Mouse (Mus musculus) embryonic fibroblast, embryonic 13.5 days (primary cell): ENCODE measurements around the gene Smyd2.

ENCODE experiments used
- CTCF ChIP-seq: IDR thresholded peaks from 2 replicates; pipeline ENCODE4 v1.5.1; 2011; ENCODE audit warnings: mild to moderate bottlenecking, control low read depth, low read length, moderate library complexity, borderline replicate concordance; ENCODE audit not compliant: insufficient read depth
- POLR2A ChIP-seq: IDR thresholded peaks from 2 replicates; pipeline ENCODE4 v1.6.1; 2011; ENCODE audit warnings: low read depth, mild to moderate bottlenecking, control low read depth, low read length, moderate library complexity

- TF ChIP-seq CTCF (no peak), POLR2A (no peak)
These were observed 19.8 kb downstream of the Smyd2 start for GRCm38 (mm10) chr1:189902413-189902812.
